Mouse (Mus musculus) myocyte (in vitro differentiated cells): ENCODE measurements around the gene Tmem8b. TPM values are rescaled to one million over a fixed set of nuclear protein-coding genes. Genes with fewer than 3 reads are reported as not detected.

Experiments used
- H3K27me3 ChIP-seq: one replicate; pipeline ENCODE4 v1.6.1; 2011; ENCODE audit not compliant: control insufficient read depth, insufficient read depth, insufficient read length
- H3K36me3 ChIP-seq: one replicate; pipeline ENCODE4 v1.6.1; 2011; ENCODE audit not compliant: control insufficient read depth, insufficient read depth
- H3K4me2 ChIP-seq: one replicate; pipeline ENCODE4 v1.6.1; 2011; ENCODE audit warnings: low read depth, control low read depth
- H3K4me3 ChIP-seq: one replicate; pipeline ENCODE4 v1.5.1; 2011; ENCODE audit warnings: mild to moderate bottlenecking, control low read depth, moderate library complexity
- H3K79me2 ChIP-seq: one replicate; pipeline ENCODE4 v1.6.1; 2011; ENCODE audit not compliant: control insufficient read depth, insufficient read depth
- H3ac ChIP-seq: one replicate; pipeline ENCODE4 v1.6.1; 2011; ENCODE audit not compliant: control insufficient read depth, insufficient read length
- CEBPB ChIP-seq: IDR thresholded peaks from 2 replicates; pipeline ENCODE4 v1.6.1; 2011; ENCODE audit warnings: mild to moderate bottlenecking, moderate library complexity; ENCODE audit not compliant: poor library complexity, insufficient read depth, severe bottlenecking
- E2F4 ChIP-seq: IDR thresholded peaks from one replicate; pipeline ENCODE4 v1.6.1; 2011; ENCODE audit warnings: mild to moderate bottlenecking, control low read depth, moderate library complexity; ENCODE audit not compliant: insufficient read depth
- MAX ChIP-seq: IDR thresholded peaks from one replicate; pipeline ENCODE4 v1.6.1; 2011; ENCODE audit warnings: low read depth, mild to moderate bottlenecking, control low read depth
- MYOD1 ChIP-seq, 3 experiments: IDR thresholded peaks; one replicate each; pipeline ENCODE4 v1.6.1; 2011; ENCODE audit warnings: control low read depth in 2 of 3, low read depth in 2 of 3, mild to moderate bottlenecking in 2 of 3, moderate library complexity in 1 of 3; ENCODE audit not compliant: insufficient read length in 2 of 3, control insufficient read depth in 1 of 3
- MYOG ChIP-seq, 3 experiments: IDR thresholded peaks; one replicate each; pipeline ENCODE4 v1.6.1; 2011; ENCODE audit warnings: control low read depth in 2 of 3, low read depth in 2 of 3, mild to moderate bottlenecking in 2 of 3; ENCODE audit not compliant: insufficient read length in 2 of 3, control insufficient read depth in 1 of 3, insufficient read depth in 1 of 3
- POLR2A ChIP-seq: IDR thresholded peaks from one replicate; pipeline ENCODE4 v1.6.1; 2011; ENCODE audit warnings: low read depth, mild to moderate bottlenecking, control low read depth, moderate library complexity; ENCODE audit not compliant: insufficient read length
- POLR2AphosphoS2 ChIP-seq: IDR thresholded peaks from one replicate; pipeline ENCODE4 v1.6.1; 2011; ENCODE audit warnings: low read depth, control low read depth; ENCODE audit not compliant: insufficient read length
- REST ChIP-seq: IDR thresholded peaks from one replicate; pipeline ENCODE4 v1.6.1; 2011; ENCODE audit warnings: mild to moderate bottlenecking, control low read depth, moderate library complexity; ENCODE audit not compliant: insufficient read depth, insufficient read length
- SRF ChIP-seq: IDR thresholded peaks from one replicate; pipeline ENCODE4 v1.6.1; 2011; ENCODE audit warnings: low read depth; ENCODE audit not compliant: control insufficient read depth, insufficient read length
- TCF12 ChIP-seq: IDR thresholded peaks from one replicate; pipeline ENCODE4 v1.6.1; 2011; ENCODE audit warnings: mild to moderate bottlenecking, control low read depth; ENCODE audit not compliant: poor library complexity, insufficient read depth, severe bottlenecking
- TCF3 ChIP-seq: IDR thresholded peaks from one replicate; pipeline ENCODE4 v1.6.1; 2011; ENCODE audit warnings: low read depth, control low read depth; ENCODE audit not compliant: insufficient read length
- USF1 ChIP-seq: IDR thresholded peaks from one replicate; pipeline ENCODE4 v1.6.1; 2011; ENCODE audit warnings: low read depth, mild to moderate bottlenecking, control low read depth, moderate library complexity
- polyA plus RNA-seq: library from polyadenylated mRNA; unstranded; fragments of >200 nt; fragmentation: generic; extraction: Trizol; gene quantifications from one replicate; pipeline ENCODE4 v1.2.1, GENCODE M21; 2012; ENCODE audit warnings: missing spikeins

Gene Tmem8b
- polyA plus RNA-seq, 1 experiment, result 1.7 TPM

GRCm38 (mm10) chr4:43724764-43725163, 56.0 kb downstream of the Tmem8b start:
- TF ChIP-seq REST (no peak), POLR2AphosphoS2 (no peak), USF1 (no peak), MYOD1 (IDR thresholded peaks at IDR 0.05; ENCODE audit: control insufficient read depth in 1 of 3, insufficient read length in 2 of 3, low read depth in 2 of 3) (no peak), E2F4 (no peak), SRF (no peak), POLR2A (no peak), TCF12 (no peak), CEBPB (no peak), MYOG (IDR thresholded peaks at IDR 0.05; ENCODE audit: control insufficient read depth in 1 of 3, insufficient read depth in 1 of 3, insufficient read length in 2 of 3, low read depth in 2 of 3) (no peak)
- Histone ChIP-seq H3K4me2 (no peak overlapping the region), H3K79me2 (no peaks in the 10 kb centered on the region), H3K36me3 (no peaks in the 10 kb centered on the region), H3K4me3 (no peak overlapping the region), H3ac (no peak overlapping the region), H3K27me3 (no peaks in the 10 kb centered on the region)

DNA sequence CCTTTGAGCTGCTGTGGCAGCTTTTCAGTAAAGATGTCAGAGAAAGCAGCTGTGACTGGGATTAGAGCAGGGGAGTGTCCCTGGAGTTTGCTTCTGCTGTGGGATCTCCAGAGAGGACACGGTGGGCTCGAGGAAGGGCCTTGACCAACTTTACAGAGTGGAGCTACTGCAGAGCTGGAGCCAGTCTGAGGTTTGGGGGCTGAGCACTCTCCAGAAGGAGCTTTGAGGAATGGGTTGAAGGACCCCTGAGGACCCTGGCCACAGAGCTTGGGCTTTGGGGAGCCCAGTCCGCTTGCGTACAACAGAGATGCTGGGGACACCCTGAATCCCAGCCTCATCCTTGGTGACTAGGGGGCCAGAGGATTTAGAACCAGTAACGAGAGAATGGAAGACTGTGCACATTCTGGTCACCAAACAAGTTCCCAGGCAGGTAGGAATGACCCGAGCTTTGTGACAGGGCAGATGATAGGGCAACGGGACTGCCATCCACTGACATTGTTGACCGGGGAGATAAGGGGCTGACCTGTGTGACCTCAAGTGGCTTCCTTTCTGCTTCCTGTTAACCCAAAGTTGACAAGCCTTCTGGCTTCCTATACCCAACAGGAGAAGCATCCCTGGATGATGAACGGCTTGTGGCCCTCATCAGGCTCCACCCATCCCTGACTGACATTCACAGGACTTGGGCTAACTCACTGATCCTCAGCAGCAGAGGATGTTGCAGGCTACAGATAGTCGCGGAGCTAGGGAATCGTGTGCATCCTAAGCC, 57.6 kb downstream of the Tmem8b start:
- H3K4me2 ChIP-seq, result no peak overlapping the region
- no peaks in the 10 kb centered on the region for H3K27me3 ChIP-seq
- TF ChIP-seq TCF3 (no peak), MYOG (IDR thresholded peaks at IDR 0.05; ENCODE audit: control insufficient read depth in 1 of 3, insufficient read depth in 1 of 3, insufficient read length in 2 of 3, low read depth in 2 of 3) (no peak), TCF12 (no peak), MYOD1 (IDR thresholded peaks at IDR 0.05; ENCODE audit: control insufficient read depth in 1 of 3, insufficient read length in 2 of 3, low read depth in 2 of 3) (no peak), MAX (no peak), REST (no peak), POLR2A (no peak), USF1 (no peak), E2F4 (no peak), POLR2AphosphoS2 (no peak), SRF (no peak), CEBPB (no peak)
- H3K79me2 ChIP-seq, result no peaks in the 10 kb centered on the region
- no peaks in the 10 kb centered on the region for H3K36me3 ChIP-seq
- no peak overlapping the region for H3ac ChIP-seq
- H3K4me3 ChIP-seq, result no peak overlapping the region

GRCm38 (mm10) chr4:43726995-43727394, 58.2 kb downstream of the Tmem8b start, which contains the start of gene Hrct1:
Gene Hrct1 (plus strand): TSS chr4:43727188.
- TF ChIP-seq MAX, result no peak
- TF ChIP-seq POLR2A, result no peak
- TF ChIP-seq E2F4, result no peak
- no peak for TF ChIP-seq MYOG (IDR thresholded peaks at IDR 0.05; ENCODE audit: control insufficient read depth in 1 of 3, insufficient read depth in 1 of 3, insufficient read length in 2 of 3, low read depth in 2 of 3)
- TF ChIP-seq REST, result no peak
- TF ChIP-seq TCF3, result no peak
- TF ChIP-seq SRF, result no peak
- TF ChIP-seq TCF12, result no peak
- TF ChIP-seq USF1, result no peak
- no peak for TF ChIP-seq MYOD1 (IDR thresholded peaks at IDR 0.05; ENCODE audit: control insufficient read depth in 1 of 3, insufficient read length in 2 of 3, low read depth in 2 of 3)
- no peak for TF ChIP-seq POLR2AphosphoS2
- TF ChIP-seq CEBPB, result no peak
- H3K4me3 ChIP-seq, result no peak within 1 kb of the TSS
- no peaks in the 10 kb centered on the region for H3K79me2 ChIP-seq
- H3K27me3 ChIP-seq, result no peaks in the 10 kb centered on the region
- peak within 1 kb of the TSS; percentile 79 for H3K4me2 ChIP-seq
- no peaks in the 10 kb centered on the region for H3K36me3 ChIP-seq
- H3ac ChIP-seq, result no peak within 1 kb of the TSS

DNA sequence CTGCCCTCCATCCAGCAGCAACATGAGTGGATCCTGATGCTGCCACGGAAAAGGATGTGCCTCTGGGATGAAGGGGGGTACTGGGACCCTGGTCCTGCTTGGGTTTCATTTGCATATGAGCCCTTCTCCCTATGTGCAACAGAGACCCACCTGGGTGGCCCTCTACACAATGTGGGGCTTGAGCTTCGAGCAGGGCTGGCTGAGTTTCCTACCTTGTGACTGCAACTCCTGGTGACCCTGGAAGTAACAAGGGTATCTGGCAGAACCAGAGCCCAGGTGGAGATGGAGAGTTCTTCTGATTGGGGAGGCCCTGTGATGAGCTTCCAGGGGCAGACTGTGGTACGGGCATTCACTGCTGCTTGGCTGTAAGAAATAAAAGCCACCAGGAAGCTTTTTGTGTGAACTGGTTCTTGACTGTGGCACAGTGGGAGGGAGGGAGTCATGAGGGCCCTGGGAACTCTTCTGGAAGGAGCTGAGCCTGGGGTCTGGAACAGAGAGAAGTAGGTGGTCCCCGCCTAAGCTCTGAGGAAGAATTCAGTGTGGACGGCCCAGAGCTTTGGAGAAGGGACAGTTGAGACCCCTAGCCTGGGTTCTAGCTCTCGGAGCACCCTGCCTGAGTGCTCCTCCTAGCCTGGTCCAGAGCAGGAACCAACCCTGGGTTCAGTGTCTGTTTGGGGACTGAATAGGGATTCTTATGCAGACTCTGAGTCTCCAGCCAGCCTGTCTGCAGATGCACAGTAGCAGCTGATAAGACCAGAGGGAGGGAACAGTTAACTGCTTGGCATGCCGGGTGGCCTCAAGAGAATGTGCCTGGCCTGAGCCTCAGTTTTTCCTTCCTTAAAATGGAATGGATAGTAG, 59.2 kb downstream of the Tmem8b start:
- Histone ChIP-seq H3K27me3 (no peaks in the 10 kb centered on the region), H3K4me3 (no peak overlapping the region), H3K36me3 (no peaks in the 10 kb centered on the region), H3ac (no peak overlapping the region), H3K4me2 (peak overlapping the region; percentile 79), H3K79me2 (no peaks in the 10 kb centered on the region)
- TF ChIP-seq TCF3 (no peak), MYOD1 (IDR thresholded peaks at IDR 0.05; ENCODE audit: control insufficient read depth in 1 of 3, insufficient read length in 2 of 3, low read depth in 2 of 3) (peak; percentile 81 to 86 (median 85)), MYOG (IDR thresholded peaks at IDR 0.05; ENCODE audit: control insufficient read depth in 1 of 3, insufficient read depth in 1 of 3, insufficient read length in 2 of 3, low read depth in 2 of 3) (peak in 1 of 3 experiments; percentile 51)
